Mouse (Mus musculus): ENCODE measurements around the gene Glg1.

- TF ChIP-seq POLR2A (IDR thresholded peaks at IDR 0.05; ENCODE audit: insufficient read depth, low read depth, low read length), result no peak
- no peak for TF ChIP-seq CTCF (IDR thresholded peaks at IDR 0.05; ENCODE audit: insufficient read depth, low read depth, low read length)
Observed at GRCm38 (mm10) chr8:111260251-111260650, 1.2 kb upstream of the Glg1 start.
